In the genomic region with DNA sequence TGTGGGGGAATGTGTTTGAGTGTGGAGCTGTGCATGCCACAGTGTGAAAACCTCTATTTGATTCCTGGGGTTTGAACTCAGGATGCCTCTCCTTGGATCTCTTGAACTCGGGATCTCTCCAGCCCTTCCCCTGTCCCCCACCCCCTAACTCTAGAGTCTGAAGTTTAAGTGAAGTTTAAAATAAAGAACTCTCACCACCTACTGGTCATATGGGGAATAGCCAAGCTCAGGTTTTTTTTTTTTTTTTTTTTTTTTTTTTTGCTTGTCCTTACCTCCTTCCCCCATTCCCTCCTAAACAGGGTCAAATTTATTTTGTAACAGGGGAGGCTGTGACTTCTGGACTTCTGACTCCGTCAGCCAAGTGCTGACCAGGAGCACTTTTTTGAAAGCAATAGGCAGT, we compare ENCODE assay signal across 11 mouse cellular contexts. TPM values are rescaled to one million over a fixed set of nuclear protein-coding genes. Genes with fewer than 3 reads are reported as not detected.
DNase-seq lines count a peak whose midpoint lies in the region; ATAC-seq and TF ChIP-seq lines count a peak whose summit lies in the region.
"Had no signal": no experiment of that assay in that cellular context is flagged by ENCODE, and none has a peak within 500 bp of the region (broad histone marks: within the 10 kb centered on the region; RNA-seq: fewer than 3 reads in every experiment).

No protein-coding gene starts in this region.

- no peak for TF ChIP-seq EP300 in lung, postnatal 0 days (IDR thresholded peaks at IDR 0.05)

- no peaks in the 10 kb centered on the region for H3K27me3 ChIP-seq in forebrain, embryonic 14.5 days (replicated peaks; ENCODE audit: control insufficient read depth, insufficient read depth, low read length)
- H3K27me3 ChIP-seq in forebrain, embryonic 16.5 days (replicated peaks; ENCODE audit: control insufficient read depth, insufficient read depth, low read length), result peaks cover 5% of the 10 kb centered on the region; the same call in 1 of the 2 replicates
- no peaks in the 10 kb centered on the region for H3K27me3 ChIP-seq in lung, postnatal 0 days (replicated peaks; ENCODE audit: insufficient read depth, low read length)
- H3K27me3 ChIP-seq: lung, embryonic 15.5 days had no signal

- H3K9me3 ChIP-seq in forebrain, embryonic 14.5 days (replicated peaks; ENCODE audit: control insufficient read depth, low read length), result no peaks in the 10 kb centered on the region
- no peaks in the 10 kb centered on the region for H3K9me3 ChIP-seq in forebrain, embryonic 16.5 days (ENCODE audit: control insufficient read depth, low read length)
- H3K9me3 ChIP-seq in lung, postnatal 0 days (ENCODE audit: low read length), result no peaks in the 10 kb centered on the region
- H3K9me3 ChIP-seq: heart, embryonic 13.5 days; lung, embryonic 15.5 days had no signal

- DNase-seq in forebrain, embryonic 14.5 days (ENCODE audit: low spot score), result peak; percentile 61
- peak; percentile 59 for DNase-seq in lung, postnatal 0 days (ENCODE audit: low spot score)
- no peak for DNase-seq in lung, postnatal 36 days
- peak; percentile 72 for DNase-seq in ZHBTc4 (ENCODE audit: low read depth, low spot score)
- DNase-seq in retina, postnatal 1 day, result peak; percentile 67
- no peak for DNase-seq in layer of hippocampus, postnatal 14 days (ENCODE audit: low spot score in 2 of 2)
- no peak for DNase-seq in layer of hippocampus, postnatal 25 days (ENCODE audit: extremely low spot score in 1 of 2, low spot score in 1 of 2)
- DNase-seq: right cerebral cortex, adult 18-20 months had no signal

- no peak overlapping the region for H3K27ac ChIP-seq in forebrain, embryonic 14.5 days (ENCODE audit: low read depth, low read length)
- no peak overlapping the region for H3K27ac ChIP-seq in forebrain, embryonic 16.5 days (ENCODE audit: low read length)
- no peak overlapping the region for H3K27ac ChIP-seq in lung, postnatal 0 days (ENCODE audit: low read length)
- H3K27ac ChIP-seq: heart, embryonic 13.5 days; lung, embryonic 15.5 days had no signal

- H3K4me1 ChIP-seq in forebrain, embryonic 14.5 days (ENCODE audit: control insufficient read depth, insufficient read depth, low read length), result no peaks in the 10 kb centered on the region
- H3K4me1 ChIP-seq in forebrain, embryonic 16.5 days (replicated peaks; ENCODE audit: control insufficient read depth, insufficient read depth, low read length), result no peaks in the 10 kb centered on the region
- H3K4me1 ChIP-seq in lung, postnatal 0 days (ENCODE audit: insufficient read depth, low read depth, low read length), result no peaks in the 10 kb centered on the region

- H3K4me3 ChIP-seq in forebrain, embryonic 14.5 days (ENCODE audit: low read depth, low read length), result no peak overlapping the region
- H3K4me3 ChIP-seq in forebrain, embryonic 16.5 days (replicated peaks; ENCODE audit: low read length), result no peak overlapping the region
- no peak overlapping the region for H3K4me3 ChIP-seq in lung, postnatal 0 days (ENCODE audit: low read depth, low read length)
- H3K4me3 ChIP-seq: heart, embryonic 13.5 days; lung, embryonic 15.5 days had no signal

- no peaks in the 10 kb centered on the region for H3K36me3 ChIP-seq in forebrain, embryonic 14.5 days (ENCODE audit: control insufficient read depth, insufficient read depth, low read length)
- no peaks in the 10 kb centered on the region for H3K36me3 ChIP-seq in forebrain, embryonic 16.5 days (ENCODE audit: control insufficient read depth, insufficient read depth)
- H3K36me3 ChIP-seq in lung, postnatal 0 days (ENCODE audit: insufficient read depth, low read length), result no peaks in the 10 kb centered on the region
- H3K36me3 ChIP-seq: heart, embryonic 13.5 days; lung, embryonic 15.5 days had no signal

- no peak overlapping the region for H3K9ac ChIP-seq in forebrain, embryonic 14.5 days (ENCODE audit: low read length)
- no peak overlapping the region for H3K9ac ChIP-seq in forebrain, embryonic 16.5 days (replicated peaks; ENCODE audit: low read depth, low read length)
- H3K9ac ChIP-seq in lung, postnatal 0 days (replicated peaks; ENCODE audit: low read depth), result no peak overlapping the region
- H3K9ac ChIP-seq: heart, embryonic 13.5 days; lung, embryonic 15.5 days had no signal

- ATAC-seq in forebrain, embryonic 14.5 days, result no peak
- no peak for ATAC-seq in forebrain, embryonic 16.5 days
- ATAC-seq in lung, postnatal 0 days, result no peak

- TF ChIP-seq CTCF in lung, postnatal 0 days (IDR thresholded peaks at IDR 0.05), result peak; percentile 65

- WGBS in forebrain, embryonic 14.5 days, result 4% methylated on average over 2 of the region's 2 CpGs
- 8% methylated on average over 2 of the region's 2 CpGs for WGBS in forebrain, embryonic 16.5 days
- WGBS in lung, postnatal 0 days, result 0% methylated on average over 2 of the region's 2 CpGs

- no peak overlapping the region for H3K4me2 ChIP-seq in forebrain, embryonic 14.5 days (ENCODE audit: low read length)
- no peak overlapping the region for H3K4me2 ChIP-seq in forebrain, embryonic 16.5 days (ENCODE audit: low read length)
- no peak overlapping the region for H3K4me2 ChIP-seq in lung, postnatal 0 days (replicated peaks; ENCODE audit: low read depth, low read length)
- H3K4me2 ChIP-seq: heart, embryonic 13.5 days; lung, embryonic 15.5 days had no signal

RNA-seq across cellular contexts. Expression of a gene that starts 8.1 kb away (rescaled TPM):
- 35.6 and 37.2 TPM in 2 replicates for polyA plus RNA-seq in forebrain, embryonic 14.5 days (2014; fragmentation: Nextera tagmentation; extraction: Ambion mirVana)
- polyA plus RNA-seq in forebrain, embryonic 16.5 days (2015; fragmentation: Nextera tagmentation; extraction: Ambion mirVana), result 40.5 and 45.4 TPM in 2 replicates
- 186 and 211 TPM in 2 replicates for polyA plus RNA-seq in lung, postnatal 0 days (2015; fragmentation: Nextera tagmentation; extraction: Ambion mirVana)
- 10 to 100 TPM; 45.2 to 48.1 TPM for total RNA-seq in layer of hippocampus, postnatal 14 days (2021)
- total RNA-seq in layer of hippocampus, postnatal 25 days (2021), result 10 to 100 TPM; 27.8 to 35.8 TPM

RNA-seq across cellular contexts. Expression of a gene that starts 20.6 kb away (rescaled TPM):
- polyA plus RNA-seq in forebrain, embryonic 14.5 days (2014; fragmentation: Nextera tagmentation; extraction: Ambion mirVana), result 15.2 and 15.8 TPM in 2 replicates
- polyA plus RNA-seq in forebrain, embryonic 16.5 days (2015; fragmentation: Nextera tagmentation; extraction: Ambion mirVana), result 15.5 and 16.2 TPM in 2 replicates
- 125 and 137 TPM in 2 replicates for polyA plus RNA-seq in lung, postnatal 0 days (2015; fragmentation: Nextera tagmentation; extraction: Ambion mirVana)
- total RNA-seq in layer of hippocampus, postnatal 14 days (2021), result 1 to 10 TPM; 4.8 to 5.8 TPM
- 1 to 10 TPM; 3.8 to 4.0 TPM for total RNA-seq in layer of hippocampus, postnatal 25 days (2021)

RNA-seq across cellular contexts. Expression of a gene that starts 22.1 kb away (rescaled TPM):
- 624 and 885 TPM in 2 replicates for polyA plus RNA-seq in forebrain, embryonic 14.5 days (2014; fragmentation: Nextera tagmentation; extraction: Ambion mirVana)
- 480 and 560 TPM in 2 replicates for polyA plus RNA-seq in forebrain, embryonic 16.5 days (2015; fragmentation: Nextera tagmentation; extraction: Ambion mirVana)
- polyA plus RNA-seq in lung, postnatal 0 days (2015; fragmentation: Nextera tagmentation; extraction: Ambion mirVana), result 906 and 1,023 TPM in 2 replicates
- total RNA-seq in layer of hippocampus, postnatal 14 days (2021), result 100 to 1,000 TPM; 776 to 830 TPM
- total RNA-seq in layer of hippocampus, postnatal 25 days (2021), result 100 to 1,000 TPM; 728 to 834 TPM

RNA-seq across cellular contexts. Expression of a gene that starts 22.2 kb away (rescaled TPM):
- polyA plus RNA-seq in forebrain, embryonic 14.5 days (2014; fragmentation: Nextera tagmentation; extraction: Ambion mirVana), result 461 and 608 TPM in 2 replicates
- polyA plus RNA-seq in forebrain, embryonic 16.5 days (2015; fragmentation: Nextera tagmentation; extraction: Ambion mirVana), result 386 and 402 TPM in 2 replicates
- polyA plus RNA-seq in lung, postnatal 0 days (2015; fragmentation: Nextera tagmentation; extraction: Ambion mirVana), result 455 and 501 TPM in 2 replicates
- 100 to 1,000 TPM; 209 to 232 TPM for total RNA-seq in layer of hippocampus, postnatal 14 days (2021)
- total RNA-seq in layer of hippocampus, postnatal 25 days (2021), result 100 to 1,000 TPM; 214 to 222 TPM

RNA-seq across cellular contexts. Expression of a gene that starts 40.7 kb away (rescaled TPM):
- polyA plus RNA-seq in forebrain, embryonic 14.5 days (2014; fragmentation: Nextera tagmentation; extraction: Ambion mirVana), result 66.8 and 86.0 TPM in 2 replicates
- polyA plus RNA-seq in forebrain, embryonic 16.5 days (2015; fragmentation: Nextera tagmentation; extraction: Ambion mirVana), result 55.5 and 62.0 TPM in 2 replicates
- 37.6 and 39.3 TPM in 2 replicates for polyA plus RNA-seq in lung, postnatal 0 days (2015; fragmentation: Nextera tagmentation; extraction: Ambion mirVana)
- 10 to 100 TPM; 25.9 to 28.8 TPM for total RNA-seq in layer of hippocampus, postnatal 14 days (2021)
- 10 to 100 TPM; 23.7 to 23.8 TPM for total RNA-seq in layer of hippocampus, postnatal 25 days (2021)

Comparison
In these comparisons a context has a peak if more than half of its experiments do, and no peak if none do; other contexts are left out.
1. DNase-seq: peak in forebrain, embryonic 14.5 days (single experiment), lung, postnatal 0 days (single experiment), ZHBTc4 (single experiment) and retina, postnatal 1 day (single experiment); none in lung, postnatal 36 days (single experiment), layer of hippocampus, postnatal 14 days (0 of 2) and layer of hippocampus, postnatal 25 days (0 of 2).